Mouse (Mus musculus): ENCODE data around the gene Tspan11.

DNA sequence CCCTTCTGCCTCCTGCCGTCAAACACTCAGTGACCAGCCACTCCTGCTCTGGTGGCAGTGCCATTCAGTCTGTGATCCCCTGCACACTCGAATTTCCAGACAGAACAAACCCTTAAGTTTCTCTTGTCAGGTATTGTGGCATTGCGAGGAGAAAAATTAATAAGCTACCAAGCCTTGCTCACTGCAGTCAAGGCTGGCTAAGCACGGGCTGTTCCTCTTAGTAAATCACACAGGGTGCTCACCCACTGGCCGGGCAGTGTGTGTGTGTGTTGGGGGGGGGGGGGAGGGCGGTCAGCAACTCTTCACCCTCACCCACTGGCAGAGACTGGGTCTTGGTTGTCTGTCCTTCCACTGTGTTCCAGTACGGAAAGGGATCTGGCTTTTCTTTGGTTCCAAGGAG lies 473 bp upstream of the Tspan11 start:
- TF ChIP-seq CTCF (IDR thresholded peaks at IDR 0.05; ENCODE audit: insufficient read depth, low read length) (no peak), POLR2A (IDR thresholded peaks at IDR 0.05; ENCODE audit: borderline replicate concordance, extremely low read depth, low read depth, low read length) (no peak)

Data from lung, adult 2 months (tissue).